Mouse (Mus musculus): ENCODE measurements around the gene Npc2. TPM values are rescaled to one million over a fixed set of nuclear protein-coding genes. Genes with fewer than 3 reads are reported as not detected.

Npc2 gene
- 10 to 100 TPM; 28.7 to 30.5 TPM for total RNA-seq (2021)
- long read RNA-seq, experiment 1, transcript Npc2-201 (4 exons, 3,299 nt): major isoform, 79 of 82 reads
- long read RNA-seq, experiment 1, partial matches to known transcripts: 0 of 82 reads
- long read RNA-seq, experiment 1, other reads (novel, unspliced or antisense): 3 of 82 reads
- long read RNA-seq, experiment 2, transcript Npc2-201 (4 exons, 3,299 nt): major isoform, 54 of 58 reads
- long read RNA-seq, experiment 2, partial matches to known transcripts: 3 of 58 reads
- long read RNA-seq, experiment 2, other reads (novel, unspliced or antisense): 1 of 58 reads

DNA sequence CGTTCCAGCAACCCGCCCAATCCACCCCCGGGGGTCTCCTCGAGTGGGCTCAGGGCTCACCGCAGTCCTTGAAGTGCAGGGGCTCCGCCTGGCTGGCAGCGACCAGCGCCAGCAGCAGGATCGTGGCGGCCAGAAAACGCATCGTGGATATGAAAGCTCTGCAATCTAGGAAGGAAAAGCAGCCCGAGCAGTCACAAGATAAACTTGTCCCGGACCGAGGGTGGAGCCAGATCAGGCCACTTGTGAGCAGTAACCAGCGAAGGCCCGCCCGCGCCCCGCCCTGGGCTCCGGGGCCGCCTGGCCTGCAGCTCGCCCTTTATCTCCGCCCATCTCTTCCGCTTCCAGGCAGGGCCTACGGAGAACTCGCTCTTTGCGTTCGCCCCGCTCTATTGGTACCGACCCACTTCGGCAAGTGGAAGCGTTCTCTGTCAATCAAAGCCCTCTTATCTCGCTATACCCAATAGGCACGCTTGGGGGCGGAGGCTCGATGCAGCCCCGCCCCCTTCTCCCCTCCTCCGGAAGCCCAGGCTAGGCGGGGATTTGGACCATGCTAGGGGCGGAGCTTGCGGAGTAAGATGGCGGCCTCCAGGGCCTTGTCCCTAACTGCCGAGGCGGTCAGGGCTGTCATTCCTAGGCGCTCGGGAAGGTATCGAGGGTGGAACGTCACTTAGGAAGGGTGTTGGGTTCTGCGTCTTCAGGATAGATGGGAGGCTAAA, at the start of gene Npc2, which contains the start of gene Isca2:
TSS of gene Npc2 (minus strand) at position 427 of the 716 bp plus-strand sequence.
TSS of gene Isca2 (plus strand) at position 526 of the 716 bp plus-strand sequence.
- intact Hi-C loops (cut with DNase I): no loop called here
- DNase-seq (ENCODE audit: low spot score in 2 of 2): peak; percentile 97

DNA sequence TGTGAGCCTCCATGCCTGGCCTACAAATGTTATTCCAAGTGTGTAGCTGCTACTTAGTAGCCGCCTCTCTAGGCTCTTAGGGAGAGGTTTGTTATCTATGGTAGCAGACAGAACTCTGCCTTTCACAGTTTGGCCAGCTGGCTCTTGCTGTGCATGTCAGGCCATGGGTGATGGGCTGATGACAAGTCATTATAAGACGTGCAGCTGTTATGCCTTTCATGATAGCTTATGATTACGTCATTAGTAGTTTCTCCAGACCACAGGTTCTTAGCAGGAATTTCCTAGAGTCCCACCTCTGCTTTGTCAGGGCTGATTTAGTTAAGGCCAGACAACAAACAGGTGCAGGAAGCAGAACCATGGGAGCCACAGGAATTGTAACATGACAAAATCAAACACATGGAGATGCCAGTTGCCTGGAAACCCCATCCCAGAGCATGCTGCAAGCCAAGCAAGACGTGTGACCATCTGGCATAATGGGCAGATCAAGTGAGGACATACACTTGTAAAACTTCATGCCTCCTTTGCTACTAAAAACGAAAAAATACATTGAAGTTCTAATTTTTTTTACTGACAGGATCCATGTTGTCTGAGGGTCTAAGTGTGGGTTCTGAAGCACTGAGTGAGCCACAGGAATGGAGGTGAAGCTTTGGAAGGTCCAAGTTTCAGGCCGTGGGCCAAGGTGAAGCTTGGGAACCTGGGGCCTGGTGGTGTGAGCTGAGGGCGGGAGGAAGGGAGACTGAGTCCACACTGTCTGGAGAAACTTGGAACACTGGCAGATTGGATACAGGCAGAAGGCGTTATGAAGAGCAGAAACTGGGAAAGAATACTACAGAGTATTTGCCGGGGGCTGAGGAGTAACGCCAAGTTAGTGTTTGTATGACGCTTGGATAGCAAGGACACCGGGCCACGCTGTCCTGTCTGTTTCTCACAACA, 46.5 kb upstream of the Npc2 start:
- intact Hi-C loops (cut with DNase I): no loop called here
- DNase-seq (ENCODE audit: low spot score in 2 of 2): peak; percentile 57 to 83

DNA sequence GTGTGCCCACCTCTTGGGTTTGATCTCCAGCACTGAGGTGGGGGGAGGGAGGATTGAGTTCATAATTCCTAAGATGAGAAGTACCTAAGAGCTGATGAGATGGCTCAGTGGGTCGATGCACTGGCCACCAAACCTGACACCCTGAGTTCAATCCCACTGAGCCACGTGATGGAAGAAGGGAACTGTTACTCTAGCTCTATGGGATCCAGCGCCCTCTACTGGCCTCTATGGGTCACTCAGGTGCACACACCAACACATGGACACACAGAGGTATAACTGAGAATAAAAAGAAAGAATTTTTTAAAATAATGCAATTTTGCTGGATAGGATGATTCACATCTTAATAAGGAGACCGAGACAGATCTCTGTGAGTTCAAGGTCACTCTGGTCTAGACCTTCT, 45.5 kb upstream of the Npc2 start:
- no peak for DNase-seq (ENCODE audit: low spot score in 2 of 2)
- intact Hi-C loops (cut with DNase I): no loop called here

DNA sequence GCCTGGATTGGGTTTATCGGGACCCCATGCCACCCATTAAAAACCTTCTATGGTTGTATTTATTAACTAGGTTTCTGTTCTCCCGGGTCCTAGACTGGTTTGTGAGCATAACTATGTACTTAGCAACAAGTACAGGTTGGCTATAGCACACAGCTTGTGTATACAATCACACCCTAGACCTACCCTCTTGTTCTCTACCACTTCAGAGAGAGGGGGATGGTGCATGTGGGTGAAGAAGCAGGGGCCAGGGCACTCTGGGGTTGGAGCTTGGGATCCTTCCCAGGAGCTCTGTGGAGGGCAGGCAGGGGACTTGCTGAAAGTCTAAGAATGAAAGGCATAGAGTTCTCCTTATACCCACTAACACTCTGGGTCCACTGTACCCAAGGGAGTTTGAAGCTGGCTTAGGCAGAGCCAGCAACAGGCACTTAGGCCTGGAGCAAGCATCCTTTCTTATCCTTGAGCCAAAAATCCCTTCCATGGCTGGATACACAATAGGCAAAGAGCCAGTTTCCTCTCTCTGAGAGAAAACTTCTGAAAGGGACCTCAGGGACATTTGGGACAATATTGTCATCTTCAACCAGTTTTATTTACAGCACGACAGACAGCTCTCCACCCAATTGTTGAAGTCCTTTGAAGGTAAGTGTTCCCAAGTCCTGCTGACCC, 41.8 kb upstream of the Npc2 start:
- no peak for DNase-seq (ENCODE audit: low spot score in 2 of 2)
- intact Hi-C loops (cut with DNase I): no loop called here

DNA sequence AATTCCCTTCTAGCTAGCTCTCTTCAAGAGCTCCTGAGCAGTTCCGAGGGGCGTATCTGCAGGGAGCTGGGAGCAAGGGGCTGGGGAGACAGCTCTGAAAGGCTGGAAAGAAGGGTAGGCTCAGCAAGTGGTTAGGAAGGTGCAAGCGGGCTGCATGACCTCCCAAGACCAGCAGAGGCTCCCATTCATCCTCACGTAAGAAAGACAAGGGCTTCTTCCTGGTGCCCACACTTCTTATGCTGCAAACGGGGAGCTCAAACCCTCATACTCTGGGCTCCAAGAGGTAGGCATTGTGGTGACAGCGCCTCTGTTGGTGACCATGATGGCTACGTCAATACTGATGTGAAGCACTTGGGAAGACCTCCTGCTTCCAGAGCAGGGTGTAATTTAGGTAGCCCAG, 40.8 kb upstream of the Npc2 start:
- DNase-seq (ENCODE audit: low spot score in 2 of 2): no peak
- intact Hi-C loops (cut with DNase I): no loop called here

DNA sequence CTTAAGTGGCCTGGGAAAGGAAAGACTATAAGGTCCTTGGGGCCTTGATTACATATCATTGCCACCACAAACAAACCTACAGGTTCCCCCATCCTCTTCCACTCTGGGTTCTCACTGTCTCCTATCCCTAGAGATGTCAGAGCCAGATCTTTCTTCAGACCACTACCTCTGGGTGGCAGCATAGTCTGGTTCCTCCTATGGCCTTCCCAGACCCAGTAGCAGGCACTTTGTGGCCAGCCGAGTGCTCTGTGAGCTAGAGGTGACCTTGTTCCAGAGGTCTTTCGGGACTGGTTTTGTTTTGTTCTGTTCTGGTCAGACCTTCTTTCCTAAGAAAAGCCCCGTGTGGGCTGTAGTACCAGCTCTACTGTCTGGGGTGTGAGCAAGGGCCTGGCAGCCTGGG, 39.1 kb upstream of the Npc2 start:
- intact Hi-C loops (cut with DNase I): no loop called here
- DNase-seq (ENCODE audit: low spot score in 2 of 2): no peak

DNA sequence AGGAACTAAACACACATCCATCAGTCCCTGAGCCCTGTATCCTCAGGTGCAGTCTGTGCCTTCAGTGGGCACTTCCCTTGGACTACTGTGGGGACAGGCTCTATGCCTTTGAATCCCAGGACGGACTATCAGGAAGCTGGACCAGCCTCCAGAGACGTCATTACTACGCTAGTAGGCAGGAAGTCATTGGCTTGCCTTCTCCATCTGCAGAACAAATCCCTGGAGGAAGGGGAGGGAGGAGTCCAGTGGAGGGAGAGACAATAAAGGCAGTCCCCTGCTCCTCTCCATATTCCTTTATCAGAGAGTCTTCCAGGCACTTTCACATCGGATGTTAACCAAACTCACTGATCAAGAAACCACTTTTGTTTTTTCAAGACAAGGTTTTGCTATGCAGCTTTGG, 38.6 kb upstream of the Npc2 start:
- DNase-seq (ENCODE audit: low spot score in 2 of 2): no peak
- intact Hi-C loops (cut with DNase I): no loop called here

DNA sequence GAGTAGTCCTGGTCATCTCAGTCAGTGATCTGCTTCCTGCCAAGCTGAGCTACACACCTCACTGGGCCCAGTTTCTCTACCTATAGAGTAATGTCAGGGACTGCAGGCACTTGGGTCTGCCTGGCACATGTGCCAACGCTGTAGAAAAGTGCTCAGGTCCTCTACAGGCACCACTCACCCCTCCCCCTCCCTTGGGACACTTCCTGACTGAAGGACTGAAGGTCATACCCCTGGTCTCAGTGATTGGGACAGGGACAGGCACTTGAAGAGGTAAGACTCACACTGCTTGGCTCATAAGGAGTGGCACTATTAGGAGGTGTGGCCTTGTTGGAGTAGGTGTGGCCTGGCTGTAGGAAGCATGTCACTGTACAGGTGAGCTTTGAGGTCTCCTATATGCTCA, 37.9 kb upstream of the Npc2 start:
- DNase-seq (ENCODE audit: low spot score in 2 of 2): no peak
- intact Hi-C loops (cut with DNase I): no loop called here

DNA sequence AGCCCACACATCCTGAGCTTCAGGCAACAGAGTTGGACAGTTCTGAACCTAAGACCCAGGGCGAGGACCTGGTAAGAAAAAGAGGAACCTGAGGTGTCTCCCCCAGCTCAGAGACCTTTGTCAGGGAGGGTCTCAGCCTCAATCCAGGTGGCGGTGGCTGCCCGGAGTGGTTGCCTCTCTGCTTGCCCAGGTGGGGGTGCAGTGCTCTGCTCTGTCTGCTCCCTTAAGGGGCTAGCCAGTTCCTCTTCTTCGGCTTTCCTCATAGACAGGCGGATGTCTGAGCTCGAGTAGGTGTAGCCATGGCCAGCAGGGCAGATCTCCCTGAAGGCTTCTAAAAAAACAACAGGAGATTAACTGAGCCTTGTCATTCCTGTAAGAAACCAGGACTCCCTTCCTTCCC, 36.1 kb upstream of the Npc2 start:
- intact Hi-C loops (cut with DNase I): no loop called here
- DNase-seq (ENCODE audit: low spot score in 2 of 2): no peak

DNA sequence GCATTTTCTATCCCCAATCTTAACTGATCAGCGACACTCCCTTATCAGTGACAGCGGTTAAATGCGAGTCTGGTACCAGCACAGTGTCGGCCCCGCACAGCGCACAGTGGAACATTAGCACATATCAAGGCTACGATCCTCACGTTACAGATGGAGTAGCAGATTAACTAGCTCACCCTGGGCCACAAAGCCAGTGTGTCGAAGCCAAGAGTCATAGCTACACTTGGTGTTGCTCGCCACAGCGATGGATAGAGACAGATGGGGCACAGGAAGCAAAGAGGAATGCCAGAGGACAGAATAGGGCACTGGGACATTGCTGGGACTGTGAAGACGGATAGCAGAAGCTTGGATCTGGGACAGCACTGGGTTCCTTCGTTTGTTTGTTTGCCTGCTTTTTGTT, 34.4 kb upstream of the Npc2 start:
- intact Hi-C loops (cut with DNase I): no loop called here
- no peak for DNase-seq (ENCODE audit: low spot score in 2 of 2)

DNA sequence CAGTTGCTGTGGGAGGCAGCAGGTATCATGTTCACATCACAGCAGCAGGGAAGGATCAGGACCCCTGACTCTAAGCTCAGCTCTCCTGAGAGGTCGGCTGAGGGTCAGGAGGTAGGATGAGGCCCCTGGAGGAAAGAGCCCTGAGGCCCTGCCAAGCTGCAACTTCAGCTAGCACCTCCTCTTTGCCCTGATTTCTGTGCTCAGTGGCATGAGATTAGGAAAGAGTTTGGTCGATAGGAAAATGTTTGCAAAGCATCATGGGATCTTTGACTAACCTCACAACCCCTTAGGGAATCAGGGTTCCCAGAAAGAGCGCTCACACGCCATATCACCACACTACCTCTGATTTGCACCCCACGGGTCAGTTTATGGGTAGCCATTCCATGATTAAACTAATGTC, 33.8 kb upstream of the Npc2 start:
- DNase-seq (ENCODE audit: low spot score in 2 of 2): no peak
- intact Hi-C loops (cut with DNase I): no loop called here

DNA sequence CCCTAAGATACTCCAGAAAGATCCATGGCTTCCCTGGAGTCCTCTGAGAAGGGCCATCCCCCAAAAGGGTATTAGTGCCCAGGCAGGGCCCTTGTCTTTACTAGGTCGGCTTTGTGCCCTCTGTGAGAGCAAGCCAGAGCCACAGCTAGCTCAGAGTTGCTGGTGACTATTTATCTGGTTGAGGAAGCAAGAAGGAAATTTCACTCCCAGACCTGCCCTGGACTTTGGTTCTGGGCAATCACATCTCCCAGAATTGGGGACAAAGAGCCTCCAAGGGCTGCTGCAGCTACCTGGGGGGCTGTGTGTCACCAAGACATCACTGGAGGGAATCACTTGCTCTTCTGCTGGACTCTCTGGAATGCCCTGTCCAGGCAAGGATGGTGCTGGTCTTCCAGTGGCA, 33.1 kb upstream of the Npc2 start:
- DNase-seq (ENCODE audit: low spot score in 2 of 2): no peak
- intact Hi-C loops (cut with DNase I): no loop called here

DNA sequence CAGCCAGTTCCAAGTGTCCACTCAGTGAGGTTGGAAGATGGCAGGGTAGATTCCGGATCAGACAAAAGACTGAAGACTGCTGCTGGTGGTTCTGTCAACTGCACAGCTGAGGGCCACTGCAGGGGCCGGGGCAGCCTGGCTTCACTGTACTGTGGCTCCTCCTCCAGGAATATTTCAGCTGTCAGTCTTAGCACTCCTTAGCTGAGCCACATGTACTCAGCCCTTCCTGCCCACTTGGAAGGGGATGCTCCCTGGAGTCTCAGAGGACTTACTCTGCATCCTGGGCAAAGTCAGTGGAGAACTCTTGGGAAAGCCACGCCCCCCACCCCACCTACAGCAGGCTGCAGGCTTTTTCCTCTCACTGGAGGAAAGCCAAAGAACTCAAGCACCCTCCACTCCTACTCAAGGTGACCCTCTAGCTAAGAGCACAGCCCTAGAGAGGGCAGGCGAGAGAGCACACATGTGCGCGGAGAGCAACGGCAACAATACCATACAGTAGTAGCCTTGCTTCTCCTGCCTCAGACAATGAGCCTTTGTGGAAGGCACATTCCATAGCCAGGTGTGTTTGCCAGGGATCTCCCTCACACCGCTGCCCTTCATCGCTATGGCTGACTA, 32.4 kb upstream of the Npc2 start:
- no peak for DNase-seq (ENCODE audit: low spot score in 2 of 2)
- intact Hi-C loops (cut with DNase I): no loop called here

DNA sequence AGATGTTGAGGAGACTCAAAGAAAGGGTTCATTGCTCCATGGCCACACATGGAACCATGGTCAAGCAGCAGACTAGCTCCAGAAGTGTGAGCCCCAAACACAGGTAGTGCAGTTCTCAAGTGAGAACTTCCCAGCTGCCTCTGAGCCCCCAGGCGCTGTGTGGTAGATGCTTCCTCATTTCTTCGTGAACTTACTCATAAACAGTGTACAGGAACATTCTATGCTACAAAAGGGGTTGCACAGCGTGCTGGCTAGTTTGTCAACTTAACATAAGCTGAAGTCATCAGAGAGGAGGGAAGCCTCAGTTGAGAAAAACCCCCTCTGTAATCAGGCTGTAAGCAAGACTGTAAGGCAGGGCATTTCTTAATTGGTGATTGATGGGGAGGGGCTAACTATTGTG, 29.7 kb upstream of the Npc2 start:
- DNase-seq (ENCODE audit: low spot score in 2 of 2): no peak
- intact Hi-C loops (cut with DNase I): no loop called here

DNA sequence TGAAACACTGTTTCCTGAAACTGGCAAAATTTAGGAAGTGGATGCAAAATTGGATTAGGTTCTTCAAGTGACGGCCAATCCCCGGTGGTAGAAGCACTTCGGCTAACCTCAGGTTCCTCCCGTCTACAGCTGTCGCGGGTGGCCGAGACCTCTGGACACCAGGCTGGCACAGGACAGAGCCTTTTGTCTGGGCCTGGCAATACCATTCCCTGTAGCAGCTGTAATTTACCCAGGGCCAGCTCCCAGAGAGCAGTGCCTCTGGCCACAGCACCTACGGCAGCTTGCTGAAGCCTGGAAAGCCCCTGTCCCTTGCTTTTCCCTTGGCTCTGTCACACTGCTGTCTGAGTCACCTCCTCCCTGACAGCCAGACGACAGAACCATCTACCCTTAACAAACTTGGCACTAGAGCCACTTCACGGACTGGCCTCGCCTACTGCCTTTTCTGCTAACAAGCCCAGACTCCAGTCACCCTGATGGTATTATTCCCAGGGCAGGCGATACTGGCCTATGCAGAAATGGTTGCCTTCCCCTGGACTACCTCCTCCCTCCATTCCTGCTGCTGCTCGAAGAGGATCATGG, 28.7 kb upstream of the Npc2 start:
- intact Hi-C loops (cut with DNase I): no loop called here
- DNase-seq (ENCODE audit: low spot score in 2 of 2): no peak

DNA sequence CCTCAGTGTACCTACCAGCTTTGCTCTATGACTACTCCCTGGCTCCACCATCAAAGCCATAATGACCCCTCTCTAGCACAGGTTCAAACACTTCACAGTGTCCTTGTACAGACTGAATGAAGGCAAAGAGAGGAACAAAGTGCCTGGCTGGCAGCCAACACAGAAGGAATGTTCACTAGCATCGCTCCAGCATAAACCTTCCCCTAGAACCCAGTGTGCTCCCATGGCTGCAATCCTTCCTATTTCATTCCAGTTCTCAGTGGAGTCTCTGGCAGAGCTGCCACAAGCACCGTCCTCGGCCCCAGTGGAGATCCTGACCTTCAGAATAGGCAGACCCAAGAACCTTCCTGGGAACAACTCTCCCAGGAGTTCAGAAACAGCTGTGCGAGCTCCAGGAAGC, 27.5 kb upstream of the Npc2 start:
- DNase-seq (ENCODE audit: low spot score in 2 of 2): no peak
- intact Hi-C loops (cut with DNase I): no loop called here

DNA sequence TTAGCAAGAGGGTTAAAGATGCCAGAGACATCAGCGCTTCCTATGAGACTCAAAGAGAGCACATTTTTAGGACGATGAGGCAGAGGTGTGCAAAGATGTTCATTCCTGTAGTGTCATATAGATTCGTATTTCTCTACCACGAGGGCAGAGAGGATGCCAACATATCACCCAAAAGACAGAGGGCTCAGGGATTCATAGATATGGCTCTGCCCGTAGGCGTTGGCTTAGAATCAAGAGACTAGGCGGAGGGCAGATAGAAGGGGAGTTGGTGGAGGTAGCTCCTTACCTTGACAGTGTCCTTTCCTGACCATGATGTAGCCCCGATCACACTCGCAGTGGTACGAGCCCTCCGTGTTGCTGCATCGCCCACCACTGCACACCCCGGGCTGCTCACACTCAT, 26.1 kb upstream of the Npc2 start:
- intact Hi-C loops (cut with DNase I): no loop called here
- DNase-seq (ENCODE audit: low spot score in 2 of 2): no peak

DNA sequence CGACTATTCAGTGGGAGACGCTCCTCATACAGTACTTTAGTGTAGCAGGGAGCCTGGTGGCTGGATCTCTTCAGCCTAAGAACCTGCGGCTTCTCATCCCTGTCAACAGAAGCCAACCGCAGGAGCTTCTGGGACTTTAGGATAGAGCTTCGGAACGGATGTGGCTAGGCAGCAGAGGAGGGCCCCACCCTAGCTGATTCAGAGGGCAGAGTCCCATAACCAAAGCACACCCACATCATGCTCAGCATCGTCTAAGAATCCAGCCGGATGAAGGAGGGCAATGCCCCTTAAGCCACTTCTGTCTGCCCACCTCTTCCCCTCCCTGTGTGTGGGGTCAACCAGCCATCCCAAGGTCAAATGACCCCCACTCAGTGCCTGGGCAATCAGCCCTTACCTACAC, 21.7 kb upstream of the Npc2 start:
- DNase-seq (ENCODE audit: low spot score in 2 of 2): no peak

DNA sequence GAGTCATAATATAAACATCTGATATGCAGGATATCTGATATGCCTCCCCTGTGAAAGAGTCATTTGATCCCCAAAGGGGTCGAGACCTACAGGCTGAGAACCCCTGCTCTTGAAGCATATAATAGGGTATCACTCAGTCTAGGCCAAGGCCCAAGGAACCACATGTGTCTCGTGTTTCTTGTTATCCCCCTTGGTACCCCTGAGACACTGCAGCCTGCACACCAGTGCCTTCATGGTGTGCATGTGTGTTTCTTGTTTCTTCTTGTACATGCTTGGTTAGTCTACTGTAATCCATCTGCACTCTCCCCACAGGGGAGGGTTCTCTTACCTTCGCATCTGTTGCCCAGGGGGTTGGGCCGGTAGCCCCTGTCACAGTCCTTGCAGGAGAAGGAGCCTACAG, 19.7 kb upstream of the Npc2 start:
- intact Hi-C loops (cut with DNase I): no loop called here
- no peak for DNase-seq (ENCODE audit: low spot score in 2 of 2)

More for the DNA sequence above, 21.7 kb upstream of the Npc2 start:
- intact Hi-C loops (cut with DNase I): no loop called here
